Mouse (Mus musculus) CH12.LX (cell line): Measurements from ENCODE around the gene Pitx2.

Experiments used
- CTCF ChIP-seq, 2 experiments: IDR thresholded peaks in 1 of 2; conservative IDR thresholded peaks in 1 of 2; 2 replicates each; pipeline ENCODE4 v1.5.1; 2011 to 2012; ENCODE audit warnings: low read depth in 2 of 2, low read length in 2 of 2, improper control_type of control experiment in 1 of 2, inconsistent platforms in 1 of 2, mild to moderate bottlenecking in 1 of 2, moderate library complexity in 1 of 2
- SIN3A ChIP-seq: IDR thresholded peaks from 2 replicates; pipeline ENCODE4 v1.6.1; 2012; ENCODE audit warnings: low read length, improper control_type of control experiment, inconsistent platforms

DNA sequence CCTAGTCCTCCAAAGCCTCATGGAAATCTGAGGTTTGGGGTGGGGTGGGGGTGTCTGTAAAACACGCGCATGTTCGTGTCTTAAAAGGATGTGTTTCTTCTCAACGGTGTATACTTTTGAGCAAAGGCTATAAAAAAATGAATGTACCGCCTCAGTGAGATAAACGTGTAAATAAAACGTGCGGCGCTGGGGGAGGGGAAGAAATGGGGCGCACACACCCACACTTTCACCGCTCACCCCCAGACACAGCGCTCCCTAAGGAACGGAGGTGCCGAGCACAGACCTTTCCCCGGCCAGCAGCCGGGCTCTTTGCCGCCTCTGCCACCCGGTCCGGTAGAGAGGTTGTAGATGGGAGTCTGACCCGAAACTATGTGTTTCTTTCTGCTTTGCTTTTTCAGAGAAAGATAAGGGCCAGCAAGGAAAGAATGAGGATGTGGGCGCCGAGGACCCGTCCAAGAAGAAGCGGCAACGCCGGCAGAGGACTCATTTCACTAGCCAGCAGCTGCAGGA, 15.6 kb downstream of the Pitx2 start:
- TF ChIP-seq SIN3A (no peak), CTCF (conservative IDR thresholded peaks at IDR 0.05 in 1 of 2, IDR thresholded peaks at IDR 0.05 in 1 of 2; ENCODE audit: low read depth in 2 of 2, low read length in 2 of 2) (no peak)
